Mouse (Mus musculus) urinary bladder, postnatal 10 days (tissue): ENCODE measurements around the gene Cox4i2.

ENCODE experiments used
- DNase-seq: peaks from one replicate; pipeline ENCODE4 v3.0.0; 2022; ENCODE audit warnings: low spot score

The Cox4i2 gene

GRCm38 (mm10) chr2:152734984-152735383 is 19.0 kb upstream of the Cox4i2 start:
- peak; percentile 96 for DNase-seq

GRCm38 (mm10) chr2:152736090-152736601 is 17.8 kb upstream of the Cox4i2 start, which contains the start of gene Id1:
TSS of gene Id1 (plus strand) at chr2:152736251.
- DNase-seq: peak; percentile 57

GRCm38 (mm10) chr2:152736748-152737147 is 17.2 kb upstream of the Cox4i2 start:
- no peak for DNase-seq

- no peak for DNase-seq
These were observed 16.4 kb upstream of the Cox4i2 start for GRCm38 (mm10) chr2:152737306-152738221.

GRCm38 (mm10) chr2:152738341-152738740 is 15.6 kb upstream of the Cox4i2 start:
- DNase-seq: no peak

- peak; percentile 54 for DNase-seq
These were observed 14.7 kb upstream of the Cox4i2 start for GRCm38 (mm10) chr2:152739031-152739841.

- DNase-seq: no peak
These were observed 14.1 kb upstream of the Cox4i2 start for GRCm38 (mm10) chr2:152739842-152740260.

- DNase-seq: no peak
These were observed 13.5 kb upstream of the Cox4i2 start for GRCm38 (mm10) chr2:152740490-152740889.

- DNase-seq: no peak
These were observed 12.6 kb upstream of the Cox4i2 start for GRCm38 (mm10) chr2:152741153-152742041.

GRCm38 (mm10) chr2:152742435-152742834 is 11.5 kb upstream of the Cox4i2 start:
- peak; percentile 64 for DNase-seq

- no peak for DNase-seq
These were observed 2.8 kb downstream of the Cox4i2 start for GRCm38 (mm10) chr2:152756474-152757393.

GRCm38 (mm10) chr2:152757478-152757877 is 3.5 kb downstream of the Cox4i2 start:
- no peak for DNase-seq

- no peak for DNase-seq
These were observed 4.4 kb downstream of the Cox4i2 start for GRCm38 (mm10) chr2:152758351-152758750.

GRCm38 (mm10) chr2:152763310-152763709 is 9.3 kb downstream of the Cox4i2 start:
- no peak for DNase-seq

- no peak for DNase-seq
These were observed 10.4 kb downstream of the Cox4i2 start for GRCm38 (mm10) chr2:152764172-152765044.

- DNase-seq: no peak
These were observed 11.2 kb downstream of the Cox4i2 start for GRCm38 (mm10) chr2:152765045-152765674.

- peak; percentile 89 for DNase-seq
These were observed 12.6 kb downstream of the Cox4i2 start for GRCm38 (mm10) chr2:152766387-152767123.

GRCm38 (mm10) chr2:152767618-152768271 is 13.8 kb downstream of the Cox4i2 start:
- DNase-seq: no peak
